Mouse (Mus musculus): Measurements from ENCODE around the gene Paqr8. TPM values are rescaled to one million over a fixed set of nuclear protein-coding genes. Genes with fewer than 3 reads are reported as not detected.

Gene Paqr8
- polyA plus RNA-seq, 1 experiment from 2014 or later: 12.1 TPM

GRCm38 (mm10) chr1:20879361-20879760 is 11.0 kb upstream of the Paqr8 start:
- Histone ChIP-seq H3K27ac (replicated peaks) (no peak overlapping the region), H3K27me3 (ENCODE audit: control insufficient read depth, insufficient read depth, low read length) (no peaks in the 10 kb centered on the region), H3K9ac (ENCODE audit: low read length) (no peak overlapping the region), H3K9me3 (ENCODE audit: control insufficient read depth, low read length) (no peaks in the 10 kb centered on the region), H3K4me2 (replicated peaks; ENCODE audit: low read depth) (no peak overlapping the region), H3K4me1 (replicated peaks; ENCODE audit: control insufficient read depth, insufficient read depth) (no peaks in the 10 kb centered on the region), H3K4me3 (ENCODE audit: low read depth, low read length) (no peak overlapping the region), H3K36me3 (ENCODE audit: control insufficient read depth, insufficient read depth, low read length) (no peaks in the 10 kb centered on the region)
- TF ChIP-seq EP300 (optimal IDR thresholded peaks at IDR 0.05) (no peak), CTCF (IDR thresholded peaks at IDR 0.05; ENCODE audit: low read depth) (no peak)
- WGBS: 75% methylated on average over 4 of the region's 4 CpGs
- peak; percentile 47; the same call in 1 of the 2 replicates for ATAC-seq (ENCODE audit: low FRiP score, low TSS enrichment)
- peak; percentile 32 for DNase-seq (ENCODE audit: low spot score)

- TF ChIP-seq CTCF (IDR thresholded peaks at IDR 0.05; ENCODE audit: low read depth): no peak
- no peak for TF ChIP-seq EP300 (optimal IDR thresholded peaks at IDR 0.05)
- no peaks in the 10 kb centered on the region for H3K4me1 ChIP-seq (replicated peaks; ENCODE audit: control insufficient read depth, insufficient read depth)
- DNase-seq (ENCODE audit: low spot score) (no peak), ATAC-seq (ENCODE audit: low FRiP score, low TSS enrichment) (no peak)
- no peak overlapping the region for H3K4me2 ChIP-seq (replicated peaks; ENCODE audit: low read depth)
- 76% methylated on average over 4 of the region's 4 CpGs for WGBS
- H3K9ac ChIP-seq (ENCODE audit: low read length): no peak overlapping the region
- H3K36me3 ChIP-seq (ENCODE audit: control insufficient read depth, insufficient read depth, low read length): no peaks in the 10 kb centered on the region
- H3K27ac ChIP-seq (replicated peaks): no peak overlapping the region
- no peak overlapping the region for H3K4me3 ChIP-seq (ENCODE audit: low read depth, low read length)
- no peaks in the 10 kb centered on the region for H3K27me3 ChIP-seq (ENCODE audit: control insufficient read depth, insufficient read depth, low read length)
- no peaks in the 10 kb centered on the region for H3K9me3 ChIP-seq (ENCODE audit: control insufficient read depth, low read length)
Observed at GRCm38 (mm10) chr1:20883079-20883478, 7.3 kb upstream of the Paqr8 start.

- no peaks in the 10 kb centered on the region for H3K27me3 ChIP-seq (ENCODE audit: control insufficient read depth, insufficient read depth, low read length)
- DNase-seq (ENCODE audit: low spot score): no peak
- 25% methylated on average over 16 of the region's 16 CpGs for WGBS
- no peak overlapping the region for H3K27ac ChIP-seq (replicated peaks)
- H3K4me3 ChIP-seq (ENCODE audit: low read depth, low read length): peak overlapping the region; percentile 74
- peak overlapping the region; percentile 72 for H3K9ac ChIP-seq (ENCODE audit: low read length)
- peak overlapping the region; percentile 85 for H3K4me2 ChIP-seq (replicated peaks; ENCODE audit: low read depth)
- H3K9me3 ChIP-seq (ENCODE audit: control insufficient read depth, low read length): no peaks in the 10 kb centered on the region
- no peaks in the 10 kb centered on the region; the same call in 1 of the 2 replicates for H3K4me1 ChIP-seq (replicated peaks; ENCODE audit: control insufficient read depth, insufficient read depth)
- TF ChIP-seq CTCF (IDR thresholded peaks at IDR 0.05; ENCODE audit: low read depth): no peak
- TF ChIP-seq EP300 (optimal IDR thresholded peaks at IDR 0.05): no peak
- no peaks in the 10 kb centered on the region for H3K36me3 ChIP-seq (ENCODE audit: control insufficient read depth, insufficient read depth, low read length)
- 0 out of 2 replicates have a peak, but pooled peaks have one; percentile 4 for ATAC-seq (ENCODE audit: low FRiP score, low TSS enrichment)
Observed at GRCm38 (mm10) chr1:20889677-20890403, 566 bp upstream of the Paqr8 start.

GRCm38 (mm10) chr1:20890941-20891399 is 564 bp downstream of the Paqr8 start:
- Histone ChIP-seq H3K27me3 (ENCODE audit: control insufficient read depth, insufficient read depth, low read length) (no peaks in the 10 kb centered on the region), H3K4me2 (replicated peaks; ENCODE audit: low read depth) (peak overlapping the region; percentile 85), H3K9me3 (ENCODE audit: control insufficient read depth, low read length) (no peaks in the 10 kb centered on the region), H3K4me3 (ENCODE audit: low read depth, low read length) (peak overlapping the region; percentile 74), H3K4me1 (replicated peaks; ENCODE audit: control insufficient read depth, insufficient read depth) (no peaks in the 10 kb centered on the region; the same call in 1 of the 2 replicates), H3K9ac (ENCODE audit: low read length) (peak overlapping the region; percentile 72), H3K36me3 (ENCODE audit: control insufficient read depth, insufficient read depth, low read length) (no peaks in the 10 kb centered on the region), H3K27ac (replicated peaks) (peak overlapping the region; percentile 91)
- WGBS: under 1% methylated on average over 20 of the region's 20 CpGs
- DNase-seq (ENCODE audit: low spot score): peak; percentile 83
- TF ChIP-seq EP300 (optimal IDR thresholded peaks at IDR 0.05): no peak
- TF ChIP-seq CTCF (IDR thresholded peaks at IDR 0.05; ENCODE audit: low read depth): peak; percentile 79
- ATAC-seq (ENCODE audit: low FRiP score, low TSS enrichment): peak; percentile 84

- 69% methylated on average over 5 of the region's 5 CpGs for WGBS
Observed at GRCm38 (mm10) chr1:20893059-20893458, 2.7 kb downstream of the Paqr8 start.

GRCm38 (mm10) chr1:20898391-20898790 is 8.0 kb downstream of the Paqr8 start:
- H3K9me3 ChIP-seq (ENCODE audit: control insufficient read depth, low read length): no peaks in the 10 kb centered on the region
- 47% methylated on average over 9 of the region's 9 CpGs for WGBS
- H3K36me3 ChIP-seq (ENCODE audit: control insufficient read depth, insufficient read depth, low read length): no peaks in the 10 kb centered on the region
- no peak for ATAC-seq (ENCODE audit: low FRiP score, low TSS enrichment)
- H3K27ac ChIP-seq (replicated peaks): no peak overlapping the region
- H3K9ac ChIP-seq (ENCODE audit: low read length): no peak overlapping the region
- TF ChIP-seq EP300 (optimal IDR thresholded peaks at IDR 0.05) (no peak), CTCF (IDR thresholded peaks at IDR 0.05; ENCODE audit: low read depth) (no peak)
- H3K4me1 ChIP-seq (replicated peaks; ENCODE audit: control insufficient read depth, insufficient read depth): no peaks in the 10 kb centered on the region
- H3K4me3 ChIP-seq (ENCODE audit: low read depth, low read length): no peak overlapping the region
- H3K27me3 ChIP-seq (ENCODE audit: control insufficient read depth, insufficient read depth, low read length): no peaks in the 10 kb centered on the region
- H3K4me2 ChIP-seq (replicated peaks; ENCODE audit: low read depth): no peak overlapping the region
- DNase-seq (ENCODE audit: low spot score): no peak

More at GRCm38 (mm10) chr1:20893059-20893458, 2.7 kb downstream of the Paqr8 start:
- TF ChIP-seq EP300 (optimal IDR thresholded peaks at IDR 0.05) (no peak), CTCF (IDR thresholded peaks at IDR 0.05; ENCODE audit: low read depth) (no peak)
- H3K9ac ChIP-seq (ENCODE audit: low read length): no peak overlapping the region
- no peaks in the 10 kb centered on the region for H3K9me3 ChIP-seq (ENCODE audit: control insufficient read depth, low read length)
- H3K27me3 ChIP-seq (ENCODE audit: control insufficient read depth, insufficient read depth, low read length): no peaks in the 10 kb centered on the region
- H3K27ac ChIP-seq (replicated peaks): no peak overlapping the region
- H3K4me3 ChIP-seq (ENCODE audit: low read depth, low read length): no peak overlapping the region
- no peaks in the 10 kb centered on the region for H3K36me3 ChIP-seq (ENCODE audit: control insufficient read depth, insufficient read depth, low read length)
- no peak for ATAC-seq (ENCODE audit: low FRiP score, low TSS enrichment)
- no peak for DNase-seq (ENCODE audit: low spot score)
- no peaks in the 10 kb centered on the region; the same call in 1 of the 2 replicates for H3K4me1 ChIP-seq (replicated peaks; ENCODE audit: control insufficient read depth, insufficient read depth)
- H3K4me2 ChIP-seq (replicated peaks; ENCODE audit: low read depth): 0 out of 2 replicates have a peak overlapping the region, but pooled peaks have one; percentile 17

Measured in stomach, postnatal 0 days (tissue).